Comparison of ENCODE assay signal across 8 mouse cellular contexts in the genomic region with DNA sequence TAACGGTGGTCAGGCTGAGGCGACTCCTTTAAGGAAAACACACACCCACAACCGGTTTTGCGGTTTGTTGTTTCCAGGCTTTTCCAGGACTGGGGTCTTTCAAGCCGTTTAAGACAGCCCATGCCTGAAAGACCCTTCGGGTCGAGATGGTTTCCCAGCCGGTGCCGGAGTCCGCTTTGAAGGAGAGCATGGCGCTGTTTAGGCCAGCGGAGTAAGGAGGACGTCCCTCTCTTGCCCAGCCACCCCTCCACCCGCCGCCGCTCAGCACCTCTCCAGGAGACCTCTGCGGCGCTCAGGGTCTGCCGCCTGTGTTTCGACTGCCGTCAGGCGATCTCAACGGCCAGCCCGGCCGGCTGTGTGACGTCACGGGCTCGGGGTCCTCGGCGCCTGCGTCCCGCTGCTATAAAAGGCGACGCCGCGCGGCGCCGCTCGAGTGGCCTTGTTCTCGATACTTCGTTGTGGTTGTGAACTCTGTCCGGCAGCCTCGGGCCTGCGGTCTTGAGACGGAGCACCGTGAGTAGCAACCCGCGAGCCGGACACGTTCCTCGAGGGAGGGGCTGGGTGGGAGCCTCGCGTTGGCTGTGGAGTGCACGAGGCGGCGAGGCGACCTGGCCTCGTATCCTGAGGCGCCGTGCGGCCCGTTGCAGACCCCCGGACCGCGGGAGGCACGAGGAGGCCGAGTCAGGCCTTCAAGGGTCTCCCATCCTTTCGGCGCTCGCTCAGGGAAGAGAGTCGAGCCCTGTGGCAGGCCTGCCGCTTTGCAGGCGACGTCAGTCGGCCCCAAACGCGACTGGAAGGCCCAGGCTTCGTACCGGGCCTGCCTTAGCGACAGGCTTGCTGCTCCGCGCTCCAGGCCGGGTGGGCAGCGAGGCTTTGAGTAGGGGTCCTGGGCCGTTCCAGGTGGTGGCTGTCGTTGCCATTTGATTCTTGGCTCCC. TPM values are rescaled to one million over a fixed set of nuclear protein-coding genes. Genes with fewer than 3 reads are reported as not detected.
A peak's percentile ranks its signal among the peaks of the same experiment; 100 is the strongest.
DNase-seq lines count a peak whose midpoint lies in the region; ATAC-seq lines count a peak whose summit lies in the region.

A gene (plus strand): TSS at position 390 of the 936 bp plus-strand sequence.

- H3K9me3 ChIP-seq in hindbrain, embryonic 13.5 days, result no peaks in the 10 kb centered on the region

- peak within 1 kb of the TSS; percentile 99 for H3K9ac ChIP-seq in hindbrain, embryonic 13.5 days

- H3K27me3 ChIP-seq in hindbrain, embryonic 13.5 days, result no peaks in the 10 kb centered on the region

- WGBS in hindbrain, embryonic 13.5 days, result under 1% methylated on average over 87 of the region's 87 CpGs

- peaks cover 26% of the 10 kb centered on the region for H3K4me1 ChIP-seq in hindbrain, embryonic 13.5 days (replicated peaks)

- H3K36me3 ChIP-seq in hindbrain, embryonic 13.5 days, result no peaks in the 10 kb centered on the region; the same call in 1 of the 2 replicates

- peak; percentile 92 for DNase-seq in Muller cell, postnatal 12 days (ENCODE audit: inconsistent ontology term)
- DNase-seq in cerebellum, postnatal 10 days, result peak; percentile 97 to 98
- DNase-seq in frontal cortex, postnatal 14 days (ENCODE audit: low spot score in 2 of 2), result peak; percentile 85 to 93
- DNase-seq in layer of hippocampus, postnatal 25 days (ENCODE audit: extremely low spot score in 1 of 2, low spot score in 1 of 2), result peak; percentile 91 to 99
- peak; percentile 92 for DNase-seq in lung, postnatal 25 days (ENCODE audit: low spot score)
- peak; percentile 92 for DNase-seq in retina, embryonic 14.5 days (ENCODE audit: low spot score)
- DNase-seq in thymus, postnatal 4 days, result peak; percentile 97

- peak within 1 kb of the TSS; percentile 72 for H3K4me2 ChIP-seq in hindbrain, embryonic 13.5 days

- peak within 1 kb of the TSS; percentile 99 for H3K27ac ChIP-seq in hindbrain, embryonic 13.5 days

- ATAC-seq in hindbrain, embryonic 13.5 days (ENCODE audit: low FRiP score), result peak; percentile 87

- peak within 1 kb of the TSS; percentile 98 for H3K4me3 ChIP-seq in hindbrain, embryonic 13.5 days

RNA-seq across cellular contexts. Expression of the gene that starts here (rescaled TPM):
- 1,097 and 1,103 TPM in 2 replicates for polyA plus RNA-seq in hindbrain, embryonic 13.5 days (2015; fragmentation: Nextera tagmentation; extraction: Ambion mirVana)
- 100 to 1,000 TPM; 448 to 507 TPM for total RNA-seq in layer of hippocampus, postnatal 25 days (2021)

Comparison
In these comparisons a context has a peak if more than half of its experiments do, and no peak if none do; other contexts are left out.
1. Peak in every context shown above with its lines: DNase-seq, ATAC-seq, H3K4me3 ChIP-seq and H3K27ac ChIP-seq.